Mouse (Mus musculus): ENCODE data around the gene Lsm11.

DNA sequence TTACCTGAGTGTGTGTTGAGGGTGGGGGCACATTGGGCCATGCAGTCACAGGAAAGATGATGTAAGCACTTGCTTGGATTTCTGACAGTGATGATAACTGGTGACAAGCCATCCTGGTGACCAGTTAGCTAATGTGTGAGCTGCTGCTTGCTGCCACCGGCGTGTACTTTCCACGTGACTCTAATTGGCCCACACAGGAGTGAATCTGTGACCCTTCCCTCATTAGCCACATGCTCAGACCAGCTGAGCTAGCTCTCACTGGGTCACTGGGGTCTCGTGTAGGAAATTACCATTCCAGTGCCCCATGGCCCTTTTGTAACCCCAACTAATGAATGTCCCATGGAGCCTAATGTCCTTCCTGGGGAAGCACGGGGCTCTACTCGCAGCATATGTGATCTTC, 19.3 kb downstream of the Lsm11 start:
- TF ChIP-seq POLR2A (IDR thresholded peaks at IDR 0.05; ENCODE audit: insufficient read depth, low read length): no peak
- TF ChIP-seq CTCF (IDR thresholded peaks at IDR 0.05; ENCODE audit: low read depth, low read length): no peak
